Mouse (Mus musculus): Measurements from ENCODE around the gene Htr2b. TPM values are rescaled to one million over a fixed set of nuclear protein-coding genes. Genes with fewer than 3 reads are reported as not detected.

The Htr2b gene
- polyA plus RNA-seq, 1 experiment from 2014 or later = 0.19 TPM

GRCm38 (mm10) chr1:86151376-86151775 is 39.6 kb upstream of the Htr2b start:
- Histone ChIP-seq H3K4me1 (ENCODE audit: control insufficient read depth, insufficient read depth, low read length) (peaks cover 12% of the 10 kb centered on the region), H3K4me2 (no peak overlapping the region), H3K27me3 (ENCODE audit: control insufficient read depth, insufficient read depth, low read length) (no peaks in the 10 kb centered on the region), H3K4me3 (ENCODE audit: low read depth, low read length) (no peak overlapping the region), H3K9ac (ENCODE audit: low read length) (no peak overlapping the region), H3K36me3 (ENCODE audit: control insufficient read depth, insufficient read depth, low read length) (no peaks in the 10 kb centered on the region), H3K27ac (ENCODE audit: low read depth, low read length) (no peak overlapping the region), H3K9me3 (ENCODE audit: control insufficient read depth, low read length) (no peaks in the 10 kb centered on the region)
- 92% methylated on average over 7 of the region's 7 CpGs for WGBS
- no peak for DNase-seq (ENCODE audit: low spot score, missing footprints)
- no peak for ATAC-seq (ENCODE audit: low FRiP score)

- DNase-seq (ENCODE audit: low spot score, missing footprints) = no peak
- no peaks in the 10 kb centered on the region for H3K36me3 ChIP-seq (ENCODE audit: control insufficient read depth, insufficient read depth, low read length)
- no peak overlapping the region for H3K27ac ChIP-seq (ENCODE audit: low read depth, low read length)
- H3K27me3 ChIP-seq (ENCODE audit: control insufficient read depth, insufficient read depth, low read length) = no peaks in the 10 kb centered on the region
- WGBS = 85% methylated on average over 6 of the region's 6 CpGs
- H3K4me3 ChIP-seq (ENCODE audit: low read depth, low read length) = no peak overlapping the region
- no peaks in the 10 kb centered on the region for H3K9me3 ChIP-seq (ENCODE audit: control insufficient read depth, low read length)
- no peak overlapping the region for H3K9ac ChIP-seq (ENCODE audit: low read length)
- no peak for ATAC-seq (ENCODE audit: low FRiP score)
- H3K4me1 ChIP-seq (ENCODE audit: control insufficient read depth, insufficient read depth, low read length) = peaks cover 12% of the 10 kb centered on the region
- H3K4me2 ChIP-seq = no peak overlapping the region
Measured at GRCm38 (mm10) chr1:86150929-86151328, 39.2 kb upstream of the Htr2b start.

- Histone ChIP-seq H3K4me2 (no peak overlapping the region), H3K27ac (ENCODE audit: low read depth, low read length) (no peak overlapping the region), H3K4me3 (ENCODE audit: low read depth, low read length) (no peak overlapping the region), H3K9me3 (ENCODE audit: control insufficient read depth, low read length) (no peaks in the 10 kb centered on the region), H3K4me1 (ENCODE audit: control insufficient read depth, insufficient read depth, low read length) (no peaks in the 10 kb centered on the region), H3K27me3 (ENCODE audit: control insufficient read depth, insufficient read depth, low read length) (no peaks in the 10 kb centered on the region), H3K36me3 (ENCODE audit: control insufficient read depth, insufficient read depth, low read length) (no peaks in the 10 kb centered on the region), H3K9ac (ENCODE audit: low read length) (no peak overlapping the region)
- ATAC-seq (ENCODE audit: low FRiP score) (no peak), DNase-seq (ENCODE audit: low spot score, missing footprints) (no peak)
- WGBS = 87% methylated on average over 9 of the region's 9 CpGs
Measured at GRCm38 (mm10) chr1:86148161-86148560, 36.4 kb upstream of the Htr2b start.

GRCm38 (mm10) chr1:86147557-86147956 is 35.8 kb upstream of the Htr2b start:
- H3K27ac ChIP-seq (ENCODE audit: low read depth, low read length) = no peak overlapping the region
- no peak overlapping the region for H3K4me2 ChIP-seq
- H3K27me3 ChIP-seq (ENCODE audit: control insufficient read depth, insufficient read depth, low read length) = no peaks in the 10 kb centered on the region
- H3K4me1 ChIP-seq (ENCODE audit: control insufficient read depth, insufficient read depth, low read length) = no peaks in the 10 kb centered on the region
- WGBS = 81% methylated on average over 5 of the region's 5 CpGs
- DNase-seq (ENCODE audit: low spot score, missing footprints) (no peak), ATAC-seq (ENCODE audit: low FRiP score) (no peak)
- H3K36me3 ChIP-seq (ENCODE audit: control insufficient read depth, insufficient read depth, low read length) = no peaks in the 10 kb centered on the region
- H3K9ac ChIP-seq (ENCODE audit: low read length) = no peak overlapping the region
- H3K4me3 ChIP-seq (ENCODE audit: low read depth, low read length) = no peak overlapping the region
- H3K9me3 ChIP-seq (ENCODE audit: control insufficient read depth, low read length) = no peaks in the 10 kb centered on the region

GRCm38 (mm10) chr1:86146293-86146692 is 34.5 kb upstream of the Htr2b start:
- no peaks in the 10 kb centered on the region for H3K9me3 ChIP-seq (ENCODE audit: control insufficient read depth, low read length)
- no peak for ATAC-seq (ENCODE audit: low FRiP score)
- 89% methylated on average over 5 of the region's 5 CpGs for WGBS

GRCm38 (mm10) chr1:86144001-86144944 is 32.5 kb upstream of the Htr2b start:
- WGBS = 76% methylated on average over 21 of the region's 21 CpGs
- no peak overlapping the region for H3K4me3 ChIP-seq (ENCODE audit: low read depth, low read length)
- H3K27ac ChIP-seq (ENCODE audit: low read depth, low read length) = no peak overlapping the region
- ATAC-seq (ENCODE audit: low FRiP score) (no peak), DNase-seq (ENCODE audit: low spot score, missing footprints) (no peak)
- H3K27me3 ChIP-seq (ENCODE audit: control insufficient read depth, insufficient read depth, low read length) = no peaks in the 10 kb centered on the region
- H3K4me1 ChIP-seq (ENCODE audit: control insufficient read depth, insufficient read depth, low read length) = no peaks in the 10 kb centered on the region
- H3K9ac ChIP-seq (ENCODE audit: low read length) = no peak overlapping the region
- peaks cover 4% of the 10 kb centered on the region; the same call in 1 of the 2 replicates for H3K36me3 ChIP-seq (ENCODE audit: control insufficient read depth, insufficient read depth, low read length)
- no peak overlapping the region for H3K4me2 ChIP-seq
- H3K9me3 ChIP-seq (ENCODE audit: control insufficient read depth, low read length) = no peaks in the 10 kb centered on the region

More at GRCm38 (mm10) chr1:86146293-86146692, 34.5 kb upstream of the Htr2b start:
- H3K27ac ChIP-seq (ENCODE audit: low read depth, low read length) = no peak overlapping the region
- no peaks in the 10 kb centered on the region for H3K27me3 ChIP-seq (ENCODE audit: control insufficient read depth, insufficient read depth, low read length)
- H3K4me3 ChIP-seq (ENCODE audit: low read depth, low read length) = no peak overlapping the region
- no peak overlapping the region for H3K4me2 ChIP-seq
- H3K36me3 ChIP-seq (ENCODE audit: control insufficient read depth, insufficient read depth, low read length) = 0 out of 2 replicates have a peak, but pooled peaks cover 2% of the 10 kb centered on the region
- no peak for DNase-seq (ENCODE audit: low spot score, missing footprints)
- H3K9ac ChIP-seq (ENCODE audit: low read length) = no peak overlapping the region
- H3K4me1 ChIP-seq (ENCODE audit: control insufficient read depth, insufficient read depth, low read length) = no peaks in the 10 kb centered on the region

GRCm38 (mm10) chr1:86143165-86143564 is 31.4 kb upstream of the Htr2b start:
- Histone ChIP-seq H3K4me3 (ENCODE audit: low read depth, low read length) (no peak overlapping the region), H3K9ac (ENCODE audit: low read length) (no peak overlapping the region), H3K36me3 (ENCODE audit: control insufficient read depth, insufficient read depth, low read length) (peaks cover 4% of the 10 kb centered on the region; the same call in 1 of the 2 replicates), H3K27ac (ENCODE audit: low read depth, low read length) (no peak overlapping the region), H3K9me3 (ENCODE audit: control insufficient read depth, low read length) (no peaks in the 10 kb centered on the region), H3K4me2 (no peak overlapping the region), H3K27me3 (ENCODE audit: control insufficient read depth, insufficient read depth, low read length) (no peaks in the 10 kb centered on the region), H3K4me1 (ENCODE audit: control insufficient read depth, insufficient read depth, low read length) (no peaks in the 10 kb centered on the region)
- ATAC-seq (ENCODE audit: low FRiP score) (no peak), DNase-seq (ENCODE audit: low spot score, missing footprints) (no peak)
- 85% methylated on average over 4 of the region's 4 CpGs for WGBS

- no peaks in the 10 kb centered on the region for H3K4me1 ChIP-seq (ENCODE audit: control insufficient read depth, insufficient read depth, low read length)
- no peak overlapping the region for H3K27ac ChIP-seq (ENCODE audit: low read depth, low read length)
- H3K4me2 ChIP-seq = no peak overlapping the region
- H3K4me3 ChIP-seq (ENCODE audit: low read depth, low read length) = no peak overlapping the region
- 83% methylated on average over 3 of the region's 3 CpGs for WGBS
- no peak overlapping the region for H3K9ac ChIP-seq (ENCODE audit: low read length)
- no peak for ATAC-seq (ENCODE audit: low FRiP score)
- no peaks in the 10 kb centered on the region for H3K9me3 ChIP-seq (ENCODE audit: control insufficient read depth, low read length)
- DNase-seq (ENCODE audit: low spot score, missing footprints) = no peak
- no peaks in the 10 kb centered on the region for H3K27me3 ChIP-seq (ENCODE audit: control insufficient read depth, insufficient read depth, low read length)
- H3K36me3 ChIP-seq (ENCODE audit: control insufficient read depth, insufficient read depth, low read length) = peaks cover 11% of the 10 kb centered on the region
Measured at GRCm38 (mm10) chr1:86141081-86141480, 29.3 kb upstream of the Htr2b start.

- DNase-seq (ENCODE audit: low spot score, missing footprints) = no peak
- H3K4me3 ChIP-seq (ENCODE audit: low read depth, low read length) = no peak overlapping the region
- H3K4me1 ChIP-seq (ENCODE audit: control insufficient read depth, insufficient read depth, low read length) = no peaks in the 10 kb centered on the region
- no peak overlapping the region for H3K9ac ChIP-seq (ENCODE audit: low read length)
- H3K27ac ChIP-seq (ENCODE audit: low read depth, low read length) = no peak overlapping the region
- no peaks in the 10 kb centered on the region for H3K27me3 ChIP-seq (ENCODE audit: control insufficient read depth, insufficient read depth, low read length)
- H3K4me2 ChIP-seq = no peak overlapping the region
- WGBS = 93% methylated on average over 6 of the region's 6 CpGs
- peaks cover 19% of the 10 kb centered on the region for H3K36me3 ChIP-seq (ENCODE audit: control insufficient read depth, insufficient read depth, low read length)
- no peak for ATAC-seq (ENCODE audit: low FRiP score)
- H3K9me3 ChIP-seq (ENCODE audit: control insufficient read depth, low read length) = no peaks in the 10 kb centered on the region
Measured at GRCm38 (mm10) chr1:86135315-86135714, 23.5 kb upstream of the Htr2b start.

Data from midbrain, embryonic 11.5 days (tissue).